Mouse (Mus musculus): ENCODE results near the gene Snap47.

The Snap47 gene

DNA sequence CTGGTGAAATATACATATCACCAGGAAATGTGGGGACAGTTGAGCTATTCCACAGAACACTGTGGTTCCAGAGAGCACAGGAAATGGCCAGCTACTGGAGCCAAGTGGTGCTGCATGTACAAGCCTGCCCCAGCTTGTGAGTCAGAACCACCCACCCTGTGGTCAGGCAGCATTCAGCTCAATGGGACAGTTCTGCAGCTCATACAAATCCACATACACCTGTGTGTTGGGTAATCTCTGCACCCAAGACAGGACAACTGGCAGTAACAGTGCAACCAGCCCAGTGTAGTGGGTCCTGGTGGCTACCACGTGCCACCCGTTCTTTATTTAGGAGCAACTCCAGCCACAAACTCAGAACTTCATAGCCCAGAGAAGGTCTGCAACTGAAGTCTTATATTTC lies 29.0 kb downstream of the Snap47 start:
- no peak for DNase-seq (ENCODE audit: low read depth)

DNA sequence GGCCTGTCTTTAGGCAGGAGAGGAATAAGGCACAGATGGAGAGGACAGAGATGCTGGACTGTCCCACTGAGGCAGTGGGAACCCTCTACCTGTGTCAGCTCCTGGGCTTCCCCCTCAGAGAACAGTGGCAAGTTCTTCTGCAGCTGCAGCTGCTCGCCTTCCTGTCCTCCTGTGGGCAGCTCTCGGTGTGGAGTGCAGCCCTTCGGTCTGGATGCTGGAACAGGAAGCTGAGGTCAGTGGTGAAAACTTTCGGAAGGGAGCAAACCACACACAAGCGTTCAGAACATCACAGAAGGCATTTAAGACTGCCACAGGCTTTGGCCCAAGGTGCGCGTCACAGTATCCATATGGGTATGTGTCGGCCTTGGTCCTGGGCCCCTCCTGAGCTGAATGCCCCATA lies 29.6 kb downstream of the Snap47 start:
- no peak for DNase-seq (ENCODE audit: low read depth)

GRCm38 (mm10) chr11:59418708-59419107 lies 32.3 kb downstream of the Snap47 start:
- no peak for DNase-seq (ENCODE audit: low read depth)

DNA sequence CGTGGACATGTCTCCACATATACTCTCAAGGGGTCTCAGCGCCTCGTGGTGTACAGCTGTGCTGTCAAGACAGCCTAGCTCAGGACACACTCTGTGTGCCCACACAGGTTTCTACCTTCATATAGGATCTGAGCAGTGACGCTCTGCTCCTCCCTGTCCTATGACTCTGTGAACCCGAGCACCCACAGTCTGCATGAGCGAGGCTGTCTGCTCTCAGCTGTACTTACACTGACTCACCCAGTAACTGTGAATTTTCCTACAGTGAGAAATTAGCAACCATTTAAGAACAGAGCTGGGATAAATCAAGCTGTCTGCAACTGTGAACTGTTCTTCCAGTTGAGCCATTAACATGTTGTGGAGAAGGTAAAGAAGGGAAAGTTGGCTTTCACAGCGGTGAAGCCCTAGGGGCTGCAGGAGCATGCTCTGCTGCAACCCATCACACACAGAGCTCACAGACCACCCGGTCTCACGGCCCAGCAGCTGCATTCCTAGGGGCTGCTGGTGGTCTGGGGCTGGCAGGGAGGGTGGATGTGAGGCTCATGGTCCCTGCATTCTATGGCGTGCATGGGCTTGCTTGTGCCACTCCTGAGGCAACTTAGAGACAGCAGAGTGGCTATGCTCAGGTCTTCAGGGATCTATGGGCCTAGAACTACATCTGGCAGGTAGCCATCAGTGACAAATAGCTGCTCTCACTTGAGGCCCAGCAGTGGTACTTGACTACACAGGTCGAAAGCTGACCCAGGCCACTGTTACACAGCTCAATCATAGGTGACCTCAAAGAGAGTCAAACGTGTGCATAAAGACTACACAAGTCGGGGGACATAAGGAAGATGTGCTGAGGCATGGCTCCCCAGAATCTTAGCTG lies 37.8 kb downstream of the Snap47 start:
- DNase-seq (ENCODE audit: low read depth), result no peak

GRCm38 (mm10) chr11:59412058-59412457 lies 38.9 kb downstream of the Snap47 start:
- DNase-seq (ENCODE audit: low read depth), result no peak

- DNase-seq (ENCODE audit: low read depth), result no peak
Measured at GRCm38 (mm10) chr11:59410851-59411250, 40.1 kb downstream of the Snap47 start.

GRCm38 (mm10) chr11:59405761-59406160 lies 45.2 kb downstream of the Snap47 start:
- no peak for DNase-seq (ENCODE audit: low read depth)

GRCm38 (mm10) chr11:59400876-59401275 lies 50.1 kb downstream of the Snap47 start:
- no peak for DNase-seq (ENCODE audit: low read depth)

GRCm38 (mm10) chr11:59399830-59400229 lies 51.2 kb downstream of the Snap47 start:
- no peak for DNase-seq (ENCODE audit: low read depth)

DNA sequence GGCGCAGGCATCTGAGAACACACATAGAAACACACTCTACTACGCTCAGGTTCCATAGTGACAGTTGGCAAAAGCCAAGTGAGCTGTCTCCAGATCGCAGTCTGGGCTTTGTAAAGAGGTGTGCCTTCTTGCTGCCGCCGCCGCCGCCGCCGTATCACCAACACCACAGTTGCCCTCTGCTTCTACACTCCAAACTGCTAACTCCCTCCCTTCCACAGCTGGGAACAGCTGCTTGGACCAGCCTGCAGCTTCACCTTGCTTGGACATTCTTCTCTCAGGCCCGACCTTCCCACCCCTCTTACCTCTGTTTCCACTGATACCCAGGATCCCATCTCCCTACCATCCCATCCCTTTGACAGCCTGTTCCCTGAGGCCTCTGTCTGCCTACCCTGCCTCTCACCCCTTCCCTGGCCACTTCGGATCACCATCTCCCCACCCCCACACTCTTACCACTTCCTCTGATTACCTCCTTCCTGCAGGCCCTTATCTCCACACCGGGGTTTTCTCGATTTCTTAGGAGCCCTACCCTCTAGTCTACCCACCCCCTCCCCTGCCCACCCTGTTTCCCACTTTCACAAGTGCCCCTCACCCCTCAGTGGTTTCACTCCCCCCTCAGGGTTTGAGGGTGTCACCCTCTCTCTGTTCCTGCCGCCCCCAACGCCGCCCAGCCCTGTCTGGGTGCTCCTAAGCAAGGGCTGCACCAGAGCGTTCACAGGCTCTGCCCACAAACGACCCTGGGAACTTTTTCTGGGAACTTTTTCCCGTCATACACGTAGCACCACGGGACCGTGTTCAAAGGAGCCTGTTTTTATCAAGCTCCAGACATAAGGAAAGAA lies 53.2 kb downstream of the Snap47 start:
- DNase-seq (ENCODE audit: low read depth), result peak; percentile 43

DNA sequence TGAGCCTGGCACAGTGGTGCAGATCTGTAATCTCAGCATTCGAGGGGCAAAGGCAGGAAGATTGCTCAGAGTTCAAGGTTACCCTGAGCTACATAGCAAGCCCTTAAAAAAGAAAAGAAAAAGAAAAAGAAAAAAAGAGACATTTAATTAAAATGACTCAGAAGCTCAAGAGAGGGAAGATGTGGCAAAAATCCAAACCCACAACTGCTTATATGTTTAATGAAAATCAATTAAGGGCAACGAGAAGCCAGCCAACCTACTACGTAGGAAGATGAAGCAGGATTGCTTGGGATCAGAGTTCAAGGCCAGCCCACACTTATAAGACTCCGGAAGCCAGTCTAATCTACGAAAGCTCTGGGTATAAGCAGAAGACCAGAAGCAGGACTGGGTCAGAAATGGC lies 56.5 kb downstream of the Snap47 start:
- no peak for DNase-seq (ENCODE audit: low read depth)

DNA sequence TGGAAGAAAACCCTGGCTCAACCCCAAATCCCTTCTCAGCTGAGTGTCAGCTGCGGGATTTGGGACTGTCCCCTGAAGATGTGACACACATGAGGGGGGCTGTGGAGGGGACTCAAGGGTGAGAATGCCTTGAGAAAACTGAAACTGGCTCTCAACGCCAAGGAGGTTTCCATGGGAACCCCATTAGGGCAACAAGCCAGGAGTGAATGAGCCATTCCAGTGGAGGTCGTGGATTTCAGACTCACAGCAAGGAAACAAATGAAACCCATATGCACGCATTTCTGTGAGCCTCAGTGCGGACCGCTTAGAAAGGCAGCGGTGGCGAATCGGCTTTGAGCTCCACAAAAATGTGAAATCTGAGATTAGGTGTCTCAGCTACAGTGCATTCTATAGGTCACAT lies 57.4 kb downstream of the Snap47 start:
- DNase-seq (ENCODE audit: low read depth), result no peak

DNA sequence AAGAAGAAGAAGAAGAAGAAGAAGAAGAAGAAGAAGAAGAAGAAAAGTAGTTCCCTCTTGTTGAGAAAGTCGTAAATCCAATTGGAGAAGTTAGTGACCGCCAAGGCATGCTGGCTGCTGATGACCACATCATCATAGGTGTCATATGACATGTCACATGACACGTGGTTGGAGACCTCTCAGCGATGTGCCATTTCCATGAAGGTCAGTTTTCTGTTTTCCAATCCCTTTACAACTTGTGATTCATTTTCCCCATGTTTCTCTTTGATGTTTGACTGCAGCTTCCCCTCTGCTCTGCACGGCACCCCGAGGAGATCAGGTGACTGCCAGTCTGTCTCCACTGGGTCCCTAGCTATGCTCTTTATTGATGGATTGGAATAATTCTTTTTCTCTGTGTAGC lies 58.7 kb downstream of the Snap47 start:
- no peak for DNase-seq (ENCODE audit: low read depth)

- DNase-seq (ENCODE audit: low read depth), result no peak
Measured at GRCm38 (mm10) chr11:59390470-59390869, 60.5 kb downstream of the Snap47 start.

DNA sequence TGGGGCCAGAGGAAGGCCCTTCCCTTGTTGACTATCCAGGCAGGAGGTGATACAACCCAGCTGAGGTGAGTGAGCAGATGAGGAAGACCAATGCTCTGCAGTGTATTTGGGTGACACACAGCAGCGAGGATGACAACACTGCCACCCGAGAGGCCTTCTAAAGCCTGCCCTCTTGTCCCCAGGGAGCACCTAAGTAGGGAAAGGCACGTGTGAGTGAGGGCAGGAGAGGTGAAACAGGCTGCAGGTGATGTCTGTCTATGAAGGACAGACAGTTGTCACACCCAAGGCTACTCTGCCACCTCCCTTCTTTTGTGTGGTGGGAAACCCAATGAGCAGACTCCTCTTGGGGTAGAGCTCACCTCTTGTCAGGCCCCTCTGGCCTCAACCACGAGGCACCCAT lies 61.4 kb downstream of the Snap47 start:
- DNase-seq (ENCODE audit: low read depth), result no peak

DNA sequence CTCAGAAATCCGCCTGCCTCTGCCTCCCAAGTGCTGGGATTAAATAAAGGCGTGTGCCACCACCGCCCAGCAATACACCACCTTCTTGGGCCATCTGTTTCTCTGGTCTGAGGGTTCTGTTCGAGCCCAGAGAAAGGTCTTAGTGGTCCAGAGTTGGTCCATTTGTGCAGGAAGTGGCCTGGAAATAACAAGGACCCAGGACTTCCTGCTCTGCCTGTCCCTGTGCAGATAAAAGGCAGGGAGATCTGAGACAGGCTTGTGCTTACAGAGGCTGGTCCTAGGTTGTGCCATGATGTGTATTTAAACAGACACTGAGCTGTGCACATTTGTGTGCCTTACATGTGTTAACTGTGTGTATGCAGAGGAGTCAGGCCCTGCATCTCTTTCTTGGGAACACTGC lies 62.2 kb downstream of the Snap47 start:
- DNase-seq (ENCODE audit: low read depth), result no peak

DNA sequence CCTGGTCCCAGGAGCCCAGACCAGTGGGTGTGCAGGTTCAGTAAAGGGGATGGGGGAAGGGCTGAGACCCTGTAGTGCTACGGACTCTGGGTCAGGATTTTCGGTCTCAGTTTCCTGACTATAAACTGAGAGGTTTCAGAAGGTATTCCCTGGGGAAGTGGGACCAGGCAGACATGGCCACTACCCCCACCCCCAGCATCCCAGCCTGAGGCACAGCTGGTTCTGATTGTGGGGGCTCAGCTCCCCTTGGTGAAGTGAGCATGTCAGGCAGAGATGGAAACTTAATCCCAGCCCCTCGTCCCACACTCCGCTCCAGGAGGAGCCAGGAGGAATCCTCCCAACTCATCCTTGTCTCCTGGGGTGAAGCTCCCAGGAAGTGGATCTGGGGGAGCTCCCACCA lies 63.5 kb downstream of the Snap47 start:
- DNase-seq (ENCODE audit: low read depth), result no peak

DNA sequence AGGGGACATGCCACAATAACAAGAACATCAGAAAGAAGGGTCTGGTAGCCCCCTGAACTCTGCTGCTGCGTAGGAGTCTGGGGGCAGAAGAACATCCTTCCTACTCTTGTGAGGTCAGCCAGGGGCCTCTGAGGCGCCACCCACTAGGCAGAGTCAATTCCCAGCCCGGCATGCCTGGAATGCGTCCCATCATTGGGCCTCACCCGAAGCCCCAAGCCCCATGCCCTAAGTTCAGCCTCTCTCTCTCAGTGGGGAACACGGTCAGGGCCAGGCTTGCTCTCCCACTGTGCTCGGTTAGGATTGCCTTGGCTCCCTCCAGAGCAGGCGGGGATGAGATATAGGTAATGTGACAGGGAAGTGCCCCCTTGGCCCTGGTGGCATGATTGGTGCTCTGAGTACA lies 65.9 kb downstream of the Snap47 start:
- no peak for DNase-seq (ENCODE audit: low read depth)

- no peak for DNase-seq (ENCODE audit: low read depth)
Measured at GRCm38 (mm10) chr11:59384441-59384959, 66.5 kb downstream of the Snap47 start.

- DNase-seq (ENCODE audit: low read depth), result no peak
Measured at GRCm38 (mm10) chr11:59379547-59379946, 71.4 kb downstream of the Snap47 start.

GRCm38 (mm10) chr11:59377999-59378398 lies 73.0 kb downstream of the Snap47 start:
- no peak for DNase-seq (ENCODE audit: low read depth)

GRCm38 (mm10) chr11:59375475-59375874 lies 75.5 kb downstream of the Snap47 start, which contains the start of gene Prss38:
Prss38 (minus strand) TSS chr11:59375657.
- no peak for DNase-seq (ENCODE audit: low read depth)

GRCm38 (mm10) chr11:59369848-59370247 lies 81.1 kb downstream of the Snap47 start:
- DNase-seq (ENCODE audit: low read depth), result no peak
